Mouse (Mus musculus): ENCODE measurements around the gene Krt87. TPM values are rescaled to one million over a fixed set of nuclear protein-coding genes. Genes with fewer than 3 reads are reported as not detected.

Krt87 gene
- total RNA-seq (2014; fragmentation: Nextera tagmentation), result not detected in 2 replicates
- total RNA-seq (2017), result not detected in 2 replicates
- polyA plus RNA-seq (2012), result not detected in 2 replicates

GRCm38 (mm10) chr15:101438555-101438954 is at the start of gene Krt87:
TSS of gene Krt87 (minus strand) at chr15:101438804.
- Histone ChIP-seq H3K9me3 (replicated peaks) (peaks cover 51% of the 10 kb centered on the region), H3K36me3 (replicated peaks) (no peaks in the 10 kb centered on the region), H3K4me1 (ENCODE audit: insufficient read depth, low read depth, low read length) (no peaks in the 10 kb centered on the region), H3K4me3 (ENCODE audit: low read depth, low read length) (no peak within 1 kb of the TSS), H3K27me3 (ENCODE audit: insufficient read depth, low read length) (no peaks in the 10 kb centered on the region)
- ATAC-seq (ENCODE audit: extremely low read depth, insufficient number of reproducible peaks, low FRiP score, poor library complexity, severe bottlenecking) (no peak), DNase-seq (ENCODE audit: low spot score) (no peak)
- TF ChIP-seq CTCF (IDR thresholded peaks at IDR 0.05; ENCODE audit: low read depth, low read length), result no peak
- no peak for TF ChIP-seq GATA2 (IDR thresholded peaks at IDR 0.05; ENCODE audit: borderline replicate concordance, low read depth, low read length)
- no peak for TF ChIP-seq GATA1 (IDR thresholded peaks at IDR 0.05; ENCODE audit: borderline replicate concordance, low read length)
- TF ChIP-seq TAL1 (conservative IDR thresholded peaks at IDR 0.05; ENCODE audit: low read depth, low read length), result no peak
- TF ChIP-seq POLR2AphosphoS5 (IDR thresholded peaks at IDR 0.05; ENCODE audit: insufficient replicate concordance, low read depth, low read length), result no peak

GRCm38 (mm10) chr15:101485911-101486635 is 47.5 kb upstream of the Krt87 start:
- no peak overlapping the region for H3K4me3 ChIP-seq (ENCODE audit: low read depth, low read length)
- peaks cover 70% of the 10 kb centered on the region for H3K9me3 ChIP-seq (replicated peaks)
- DNase-seq (ENCODE audit: low spot score), result no peak
- no peak for TF ChIP-seq TAL1 (conservative IDR thresholded peaks at IDR 0.05; ENCODE audit: low read depth, low read length)
- no peak for TF ChIP-seq GATA1 (IDR thresholded peaks at IDR 0.05; ENCODE audit: borderline replicate concordance, low read length)
- no peak for TF ChIP-seq GATA2 (IDR thresholded peaks at IDR 0.05; ENCODE audit: borderline replicate concordance, low read depth, low read length)
- TF ChIP-seq CTCF (IDR thresholded peaks at IDR 0.05; ENCODE audit: low read depth, low read length), result no peak
- TF ChIP-seq POLR2AphosphoS5 (IDR thresholded peaks at IDR 0.05; ENCODE audit: insufficient replicate concordance, low read depth, low read length), result no peak
- H3K36me3 ChIP-seq (replicated peaks), result no peaks in the 10 kb centered on the region
- peaks cover 3% of the 10 kb centered on the region; the same call in 1 of the 2 replicates for H3K27me3 ChIP-seq (ENCODE audit: insufficient read depth, low read length)
- H3K4me1 ChIP-seq (ENCODE audit: insufficient read depth, low read depth, low read length), result no peaks in the 10 kb centered on the region
- ATAC-seq (ENCODE audit: extremely low read depth, insufficient number of reproducible peaks, low FRiP score, poor library complexity, severe bottlenecking), result no peak

- TF ChIP-seq TAL1 (conservative IDR thresholded peaks at IDR 0.05; ENCODE audit: low read depth, low read length), result no peak
- no peak for TF ChIP-seq GATA2 (IDR thresholded peaks at IDR 0.05; ENCODE audit: borderline replicate concordance, low read depth, low read length)
- TF ChIP-seq GATA1 (IDR thresholded peaks at IDR 0.05; ENCODE audit: borderline replicate concordance, low read length), result no peak
- no peak for TF ChIP-seq POLR2AphosphoS5 (IDR thresholded peaks at IDR 0.05; ENCODE audit: insufficient replicate concordance, low read depth, low read length)
- no peak for TF ChIP-seq CTCF (IDR thresholded peaks at IDR 0.05; ENCODE audit: low read depth, low read length)
- Histone ChIP-seq H3K27me3 (ENCODE audit: insufficient read depth, low read length) (peaks cover 3% of the 10 kb centered on the region; the same call in 1 of the 2 replicates), H3K4me1 (ENCODE audit: insufficient read depth, low read depth, low read length) (no peaks in the 10 kb centered on the region), H3K4me3 (ENCODE audit: low read depth, low read length) (no peak overlapping the region), H3K9me3 (replicated peaks) (peaks cover 68% of the 10 kb centered on the region), H3K36me3 (replicated peaks) (no peaks in the 10 kb centered on the region)
- ATAC-seq (ENCODE audit: extremely low read depth, insufficient number of reproducible peaks, low FRiP score, poor library complexity, severe bottlenecking) (no peak), DNase-seq (ENCODE audit: low spot score) (no peak)
Measured at GRCm38 (mm10) chr15:101484939-101485338, 46.3 kb upstream of the Krt87 start.

GRCm38 (mm10) chr15:101483646-101484045 is 45.0 kb upstream of the Krt87 start:
- ATAC-seq (ENCODE audit: extremely low read depth, insufficient number of reproducible peaks, low FRiP score, poor library complexity, severe bottlenecking) (no peak), DNase-seq (ENCODE audit: low spot score) (no peak)
- peaks cover 3% of the 10 kb centered on the region; the same call in 1 of the 2 replicates for H3K27me3 ChIP-seq (ENCODE audit: insufficient read depth, low read length)
- TF ChIP-seq TAL1 (conservative IDR thresholded peaks at IDR 0.05; ENCODE audit: low read depth, low read length), result no peak
- TF ChIP-seq POLR2AphosphoS5 (IDR thresholded peaks at IDR 0.05; ENCODE audit: insufficient replicate concordance, low read depth, low read length), result no peak
- no peak for TF ChIP-seq GATA2 (IDR thresholded peaks at IDR 0.05; ENCODE audit: borderline replicate concordance, low read depth, low read length)
- no peak for TF ChIP-seq CTCF (IDR thresholded peaks at IDR 0.05; ENCODE audit: low read depth, low read length)
- H3K4me1 ChIP-seq (ENCODE audit: insufficient read depth, low read depth, low read length), result no peaks in the 10 kb centered on the region
- peaks cover 66% of the 10 kb centered on the region for H3K9me3 ChIP-seq (replicated peaks)
- H3K4me3 ChIP-seq (ENCODE audit: low read depth, low read length), result no peak overlapping the region
- no peaks in the 10 kb centered on the region for H3K36me3 ChIP-seq (replicated peaks)

GRCm38 (mm10) chr15:101482056-101482455 is 43.5 kb upstream of the Krt87 start:
- Histone ChIP-seq H3K36me3 (replicated peaks) (no peaks in the 10 kb centered on the region), H3K9me3 (replicated peaks) (peaks cover 59% of the 10 kb centered on the region), H3K4me1 (ENCODE audit: insufficient read depth, low read depth, low read length) (no peaks in the 10 kb centered on the region), H3K27me3 (ENCODE audit: insufficient read depth, low read length) (peaks cover 3% of the 10 kb centered on the region; the same call in 1 of the 2 replicates), H3K4me3 (ENCODE audit: low read depth, low read length) (no peak overlapping the region)
- TF ChIP-seq POLR2AphosphoS5 (IDR thresholded peaks at IDR 0.05; ENCODE audit: insufficient replicate concordance, low read depth, low read length), result no peak
- TF ChIP-seq CTCF (IDR thresholded peaks at IDR 0.05; ENCODE audit: low read depth, low read length), result no peak
- TF ChIP-seq TAL1 (conservative IDR thresholded peaks at IDR 0.05; ENCODE audit: low read depth, low read length), result no peak
- TF ChIP-seq GATA2 (IDR thresholded peaks at IDR 0.05; ENCODE audit: borderline replicate concordance, low read depth, low read length), result no peak
- TF ChIP-seq GATA1 (IDR thresholded peaks at IDR 0.05; ENCODE audit: borderline replicate concordance, low read length), result no peak
- ATAC-seq (ENCODE audit: extremely low read depth, insufficient number of reproducible peaks, low FRiP score, poor library complexity, severe bottlenecking) (no peak), DNase-seq (ENCODE audit: low spot score) (no peak)

GRCm38 (mm10) chr15:101479666-101480060 is 41.1 kb upstream of the Krt87 start:
- H3K27me3 ChIP-seq (ENCODE audit: insufficient read depth, low read length), result no peaks in the 10 kb centered on the region
- no peak for DNase-seq (ENCODE audit: low spot score)
- H3K4me1 ChIP-seq (ENCODE audit: insufficient read depth, low read depth, low read length), result no peaks in the 10 kb centered on the region
- no peaks in the 10 kb centered on the region for H3K36me3 ChIP-seq (replicated peaks)
- peaks cover 47% of the 10 kb centered on the region for H3K9me3 ChIP-seq (replicated peaks)
- H3K4me3 ChIP-seq (ENCODE audit: low read depth, low read length), result no peak overlapping the region
- TF ChIP-seq CTCF (IDR thresholded peaks at IDR 0.05; ENCODE audit: low read depth, low read length) (no peak), GATA1 (IDR thresholded peaks at IDR 0.05; ENCODE audit: borderline replicate concordance, low read length) (no peak), POLR2AphosphoS5 (IDR thresholded peaks at IDR 0.05; ENCODE audit: insufficient replicate concordance, low read depth, low read length) (no peak), GATA2 (IDR thresholded peaks at IDR 0.05; ENCODE audit: borderline replicate concordance, low read depth, low read length) (no peak), TAL1 (conservative IDR thresholded peaks at IDR 0.05; ENCODE audit: low read depth, low read length) (no peak)
- ATAC-seq (ENCODE audit: extremely low read depth, insufficient number of reproducible peaks, low FRiP score, poor library complexity, severe bottlenecking), result no peak
